Mouse (Mus musculus) heart, postnatal 0 days (tissue): ENCODE data around the gene Treml4. TPM values are rescaled to one million over a fixed set of nuclear protein-coding genes. Genes with fewer than 3 reads are reported as not detected.

ENCODE experiments used
- ATAC-seq: fragments of 200-750 bp; cut with Nextera tagmentation; 2 replicates; pipeline ENCODE4 v1.8.0; 2017; ENCODE audit warnings: low read depth, moderate number of reproducible peaks, moderate library complexity; ENCODE audit not compliant: insufficient read depth
- DNase-seq: peaks from one replicate; pipeline ENCODE4 v3.0.0-alpha.2; 2016; ENCODE audit warnings: low spot score
- H3K27ac ChIP-seq: fragments of 300-500 bp; sonication (generic); 2 replicates; pipeline ENCODE4 v1.5.1; 2014; ENCODE audit warnings: low read depth, mild to moderate bottlenecking
- H3K27me3 ChIP-seq: fragments of 300-500 bp; sonication (generic); 2 replicates; pipeline ENCODE4 v1.6.1; 2014; ENCODE audit warnings: low read length, mixed read lengths; ENCODE audit not compliant: control insufficient read depth, insufficient read depth
- H3K36me3 ChIP-seq: fragments of 300-500 bp; sonication (generic); replicated peaks from 2 replicates; pipeline ENCODE4 v1.6.1; 2014; ENCODE audit warnings: low read length, mixed read lengths; ENCODE audit not compliant: control insufficient read depth, insufficient read depth
- H3K4me1 ChIP-seq: fragments of 300-500 bp; sonication (generic); 2 replicates; pipeline ENCODE4 v1.6.1; 2014; ENCODE audit warnings: antibody characterized with exemption; ENCODE audit not compliant: control insufficient read depth, insufficient read depth
- H3K4me2 ChIP-seq: fragments of 300-500 bp; sonication (generic); 2 replicates; pipeline ENCODE4 v1.6.1; 2014; ENCODE audit warnings: low read depth, mild to moderate bottlenecking, low read length, moderate library complexity
- H3K4me3 ChIP-seq: fragments of 300-500 bp; sonication (generic); 2 replicates; pipeline ENCODE4 v1.5.1; 2014; ENCODE audit warnings: low read depth, low read length
- H3K9ac ChIP-seq: fragments of 300-500 bp; sonication (generic); replicated peaks from 2 replicates; pipeline ENCODE4 v1.6.1; 2014; ENCODE audit warnings: low read depth, low read length, mixed read lengths
- H3K9me3 ChIP-seq: fragments of 300-500 bp; sonication (generic); replicated peaks from 2 replicates; pipeline ENCODE4 v1.6.1; 2016; ENCODE audit warnings: low read length; ENCODE audit not compliant: control insufficient read depth
- CTCF ChIP-seq: IDR thresholded peaks from 2 replicates; pipeline ENCODE4 v1.5.1; 2016; ENCODE audit warnings: antibody characterized with exemption, control low read depth, low read depth
- EP300 ChIP-seq: IDR thresholded peaks from 2 replicates; pipeline ENCODE4 v1.6.1; 2016; ENCODE audit warnings: antibody characterized with exemption, low read depth
- WGBS: fragments of 180-500 bp; shearing (Covaris S2); extraction: QIAGEN DNeasy Blood & Tissue Kit; methylation state at CpG from one replicate; pipeline ENCODE4 v1.1.7; 2014; 5-methylcytosine and 5-hydroxymethylcytosine counted together
- polyA plus RNA-seq: library from polyadenylated mRNA; unstranded; fragments of >200 nt; fragmentation: Nextera tagmentation; extraction: Ambion mirVana; gene quantifications from 2 replicates; pipeline ENCODE4 v1.2.1, GENCODE M21; 2015
- total RNA-seq: library from RNA; depleted of rRNA; stranded (reverse); fragments of >200 nt; gene quantifications from 2 replicates; pipeline ENCODE4 v1.2.3, GENCODE M21; 2014; ENCODE audit warnings: low replicate concordance

The Treml4 gene
- total and polyA plus RNA-seq, 2 experiments from 2014 or later = 0.44 TPM; not detected in 1

GRCm38 (mm10) chr17:48267591-48267990, 3.5 kb downstream of the Treml4 start:
- H3K36me3 ChIP-seq = no peaks in the 10 kb centered on the region
- H3K27ac ChIP-seq = no peak overlapping the region
- no peak overlapping the region for H3K4me2 ChIP-seq
- H3K9ac ChIP-seq = no peak overlapping the region
- no peak overlapping the region for H3K4me3 ChIP-seq
- no peaks in the 10 kb centered on the region for H3K4me1 ChIP-seq
- DNase-seq (no peak), ATAC-seq (no peak)
- no peaks in the 10 kb centered on the region for H3K27me3 ChIP-seq
- no peaks in the 10 kb centered on the region for H3K9me3 ChIP-seq
- 88% methylated on average over 1 of the region's 1 CpGs for WGBS
- TF ChIP-seq EP300 = no peak
- TF ChIP-seq CTCF = no peak

DNA sequence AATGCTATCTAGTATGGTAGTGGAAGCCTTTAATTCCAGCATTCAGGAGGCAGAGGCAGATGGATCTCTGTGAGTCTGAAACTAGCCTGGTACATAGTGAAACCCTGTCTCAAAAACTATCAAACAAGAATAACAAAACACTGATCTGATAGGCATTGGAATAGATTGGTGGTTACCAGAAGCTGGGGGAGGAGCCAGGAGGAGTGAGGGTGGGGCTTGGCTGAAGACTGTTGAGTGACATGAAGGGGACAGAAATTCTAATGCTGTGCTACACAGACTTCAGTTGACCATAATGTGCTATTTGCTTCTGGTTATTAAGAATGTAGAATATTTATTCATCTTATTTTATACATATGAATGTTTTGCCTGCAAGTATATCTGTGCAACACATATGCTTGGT, 4.2 kb downstream of the Treml4 start:
- no peak overlapping the region for H3K9ac ChIP-seq
- TF ChIP-seq CTCF = no peak
- TF ChIP-seq EP300 = no peak
- no peak overlapping the region for H3K4me3 ChIP-seq
- H3K4me1 ChIP-seq = no peaks in the 10 kb centered on the region
- no peaks in the 10 kb centered on the region for H3K36me3 ChIP-seq
- H3K4me2 ChIP-seq = no peak overlapping the region
- no peaks in the 10 kb centered on the region for H3K27me3 ChIP-seq
- no peak for ATAC-seq
- H3K27ac ChIP-seq = no peak overlapping the region
- no peak for DNase-seq
- no peaks in the 10 kb centered on the region for H3K9me3 ChIP-seq

GRCm38 (mm10) chr17:48269833-48270232, 5.7 kb downstream of the Treml4 start:
- Histone ChIP-seq H3K4me1 (no peaks in the 10 kb centered on the region), H3K9me3 (no peaks in the 10 kb centered on the region), H3K27ac (no peak overlapping the region), H3K4me2 (no peak overlapping the region), H3K36me3 (no peaks in the 10 kb centered on the region), H3K27me3 (no peaks in the 10 kb centered on the region), H3K9ac (no peak overlapping the region), H3K4me3 (no peak overlapping the region)
- ATAC-seq (no peak), DNase-seq (no peak)
- 57% methylated on average over 4 of the region's 4 CpGs for WGBS
- TF ChIP-seq EP300 (no peak), CTCF (no peak)

DNA sequence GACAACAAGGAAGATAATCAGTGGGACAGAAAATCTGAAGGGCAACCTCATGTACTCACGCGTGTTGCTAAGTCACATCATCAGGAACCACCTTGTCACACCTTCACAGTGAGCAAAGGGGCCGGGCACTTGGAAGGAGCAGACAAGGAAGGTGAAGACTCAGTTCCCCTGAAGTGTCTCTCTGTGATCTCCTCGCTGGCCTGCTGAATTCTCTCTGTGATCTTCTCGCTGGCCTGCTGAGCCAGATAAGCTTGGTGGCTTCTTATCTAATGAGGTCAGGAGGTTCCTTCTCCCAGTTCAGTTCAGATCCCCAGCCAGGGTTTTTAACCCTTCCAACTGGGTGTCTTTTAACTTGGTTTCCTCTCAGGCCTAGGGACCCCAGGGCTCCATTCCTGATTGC, 8.1 kb downstream of the Treml4 start:
- Histone ChIP-seq H3K27ac (no peak overlapping the region), H3K4me1 (no peaks in the 10 kb centered on the region), H3K4me2 (no peak overlapping the region), H3K36me3 (no peaks in the 10 kb centered on the region), H3K4me3 (no peak overlapping the region), H3K9ac (no peak overlapping the region), H3K27me3 (no peaks in the 10 kb centered on the region), H3K9me3 (no peaks in the 10 kb centered on the region)
- 31% methylated on average over 5 of the region's 5 CpGs for WGBS
- TF ChIP-seq EP300 (no peak), CTCF (no peak)
- ATAC-seq (no peak), DNase-seq (no peak)

- WGBS = 88% methylated on average over 4 of the region's 4 CpGs
- DNase-seq (no peak), ATAC-seq (no peak)
- no peak overlapping the region for H3K4me2 ChIP-seq
- no peaks in the 10 kb centered on the region for H3K9me3 ChIP-seq
- no peak overlapping the region for H3K9ac ChIP-seq
- no peak overlapping the region for H3K27ac ChIP-seq
- no peak overlapping the region for H3K4me3 ChIP-seq
- H3K4me1 ChIP-seq = no peaks in the 10 kb centered on the region
- H3K36me3 ChIP-seq = no peaks in the 10 kb centered on the region
- TF ChIP-seq EP300 (no peak), CTCF (no peak)
- H3K27me3 ChIP-seq = no peaks in the 10 kb centered on the region
Observed at GRCm38 (mm10) chr17:48272598-48272997, 8.5 kb downstream of the Treml4 start.

DNA sequence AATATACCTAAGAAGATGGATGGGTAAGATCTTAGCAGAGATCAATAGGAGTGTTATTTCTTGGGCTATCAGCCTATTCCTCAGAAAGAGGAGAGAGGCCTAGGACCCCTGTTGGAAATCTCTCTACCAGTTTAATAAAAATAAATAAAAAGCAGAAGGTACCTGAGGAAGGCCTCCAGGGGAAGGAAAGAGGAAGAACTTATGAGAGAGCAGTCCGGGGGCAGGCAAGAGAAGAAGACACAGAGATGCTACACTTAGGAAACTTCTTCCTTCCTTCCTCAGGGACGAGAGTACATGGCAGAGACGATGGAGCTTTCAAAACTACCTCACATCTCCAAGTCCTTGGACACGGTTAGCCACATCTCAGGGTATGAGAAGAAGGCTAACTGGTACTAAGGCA, 10.0 kb downstream of the Treml4 start:
- no peaks in the 10 kb centered on the region for H3K4me1 ChIP-seq
- no peak overlapping the region for H3K4me3 ChIP-seq
- ATAC-seq (no peak), DNase-seq (no peak)
- no peaks in the 10 kb centered on the region for H3K36me3 ChIP-seq
- no peak overlapping the region for H3K4me2 ChIP-seq
- H3K27ac ChIP-seq = no peak overlapping the region
- H3K27me3 ChIP-seq = no peaks in the 10 kb centered on the region
- 61% methylated on average over 4 of the region's 4 CpGs for WGBS
- TF ChIP-seq CTCF (no peak), EP300 (no peak)
- no peak overlapping the region for H3K9ac ChIP-seq
- H3K9me3 ChIP-seq = no peaks in the 10 kb centered on the region
